9 mouse cellular contexts compared by ENCODE assay signal in genomic region chr19:59074381-59074780, GRCm38 (mm10). TPM values are rescaled to one million over a fixed set of nuclear protein-coding genes. Genes with fewer than 3 reads are reported as not detected.
A peak's percentile ranks its signal among the peaks of the same experiment; 100 is the strongest.
DNase-seq lines count a peak whose midpoint lies in the region; ATAC-seq and TF ChIP-seq lines count a peak whose summit lies in the region.
"Had no signal": no experiment of that assay in that cellular context is flagged by ENCODE, and none has a peak within 500 bp of the region (broad histone marks: within the 10 kb centered on the region; RNA-seq: fewer than 3 reads in every experiment).

No protein-coding gene starts in this region.

- peaks cover 9% of the 10 kb centered on the region; the same call in 1 of the 2 replicates for H3K4me1 ChIP-seq in E14TG2a.4 (replicated peaks; ENCODE audit: low read depth, low read length)
- H3K4me1 ChIP-seq in forebrain, embryonic 13.5 days, result peaks cover 27% of the 10 kb centered on the region
- H3K4me1 ChIP-seq in limb, embryonic 15.5 days, result peaks cover 11% of the 10 kb centered on the region

- peak overlapping the region; percentile 83 for H3K9ac ChIP-seq in forebrain, embryonic 13.5 days
- no peak overlapping the region for H3K9ac ChIP-seq in limb, embryonic 15.5 days

- peak; percentile 88 for DNase-seq in heart, adult 11 months
- no peak for DNase-seq in heart, postnatal 10 days
- DNase-seq in ovary, adult 18-20 months (ENCODE audit: low spot score), result no peak
- DNase-seq in left cerebral cortex, adult 9 months (ENCODE audit: low spot score in 2 of 2), result no peak
- no peak for DNase-seq in cerebellum, adult 9-11 months

- no peaks in the 10 kb centered on the region for H3K36me3 ChIP-seq in E14TG2a.4 (ENCODE audit: insufficient read depth, low read length)
- no peaks in the 10 kb centered on the region for H3K36me3 ChIP-seq in forebrain, embryonic 13.5 days (ENCODE audit: poor library complexity, severe bottlenecking)
- no peaks in the 10 kb centered on the region for H3K36me3 ChIP-seq in limb, embryonic 15.5 days

- no peak for ATAC-seq in forebrain, embryonic 13.5 days
- no peak for ATAC-seq in limb, embryonic 15.5 days (ENCODE audit: insufficient number of reproducible peaks, low FRiP score, low TSS enrichment, low read depth)

- H3K27ac ChIP-seq in forebrain, embryonic 13.5 days, result no peak overlapping the region
- no peak overlapping the region for H3K27ac ChIP-seq in limb, embryonic 15.5 days

- H3K27me3 ChIP-seq in E14TG2a.4 (ENCODE audit: insufficient read depth, low read length), result peaks cover 57% of the 10 kb centered on the region
- H3K27me3 ChIP-seq in forebrain, embryonic 13.5 days, result peaks cover 37% of the 10 kb centered on the region
- peaks cover 39% of the 10 kb centered on the region for H3K27me3 ChIP-seq in limb, embryonic 15.5 days

- TF ChIP-seq CTCF in E14TG2a.4 (conservative IDR thresholded peaks at IDR 0.05; ENCODE audit: low read length), result no peak

- no peaks in the 10 kb centered on the region for H3K9me3 ChIP-seq in E14TG2a.4 (ENCODE audit: low read length)
- H3K9me3 ChIP-seq in forebrain, embryonic 13.5 days (replicated peaks), result no peaks in the 10 kb centered on the region
- no peaks in the 10 kb centered on the region for H3K9me3 ChIP-seq in limb, embryonic 15.5 days
- H3K9me3 ChIP-seq: megakaryocyte, embryonic 14.5 days had no signal

- intact Hi-C loops in heart, postnatal 10 days (cut with DNase I), result no loop called here

- WGBS in forebrain, embryonic 13.5 days, result 62% methylated on average over 3 of the region's 3 CpGs
- WGBS in limb, embryonic 15.5 days, result 64% methylated on average over 3 of the region's 3 CpGs

- peak overlapping the region; percentile 86 for H3K4me2 ChIP-seq in forebrain, embryonic 13.5 days
- no peak overlapping the region for H3K4me2 ChIP-seq in limb, embryonic 15.5 days

- H3K4me3 ChIP-seq in E14TG2a.4 (replicated peaks; ENCODE audit: low read length), result 0 out of 2 replicates have a peak overlapping the region, but pooled peaks have one; percentile 82
- peak overlapping the region; percentile 74 for H3K4me3 ChIP-seq in forebrain, embryonic 13.5 days
- peak overlapping the region; percentile 54; the same call in 1 of the 2 replicates for H3K4me3 ChIP-seq in limb, embryonic 15.5 days

RNA-seq across cellular contexts. Expression of gene Shtn1, which starts 1.5 kb away (rescaled TPM):
- 1 to 10 TPM; 2.6 TPM for total RNA-seq in heart, postnatal 10 days (2021)
- polyA plus RNA-seq in forebrain, embryonic 13.5 days (2015; fragmentation: Nextera tagmentation; extraction: Ambion mirVana), result 24.0 and 25.3 TPM in 2 replicates
- 4.2 and 4.7 TPM in 2 replicates for polyA plus RNA-seq in limb, embryonic 15.5 days (2015; fragmentation: Nextera tagmentation; extraction: Ambion mirVana)
